Mouse (Mus musculus): ENCODE results near the gene Gm12166. TPM values are rescaled to one million over a fixed set of nuclear protein-coding genes. Genes with fewer than 3 reads are reported as not detected.
A peak's percentile ranks its signal among the peaks of the same experiment; 100 is the strongest.

Gene Gm12166
- total RNA-seq, 4 experiments from 2014 or later = 2.8 to 5.4 (median 3.2) TPM

GRCm38 (mm10) chr11:46073850-46074688 lies 21.9 kb upstream of the Gm12166 start:
- DNase-seq (ENCODE audit: low spot score in 2 of 2) = no peak

GRCm38 (mm10) chr11:46073061-46073849 lies 21.1 kb upstream of the Gm12166 start:
- DNase-seq (ENCODE audit: low spot score in 2 of 2) = no peak

GRCm38 (mm10) chr11:46072466-46073060 lies 20.4 kb upstream of the Gm12166 start:
- no peak for DNase-seq (ENCODE audit: low spot score in 2 of 2)

GRCm38 (mm10) chr11:46070789-46071188 lies 18.7 kb upstream of the Gm12166 start:
- no peak for DNase-seq (ENCODE audit: low spot score in 2 of 2)

GRCm38 (mm10) chr11:46070161-46070560 lies 18.0 kb upstream of the Gm12166 start:
- no peak for DNase-seq (ENCODE audit: low spot score in 2 of 2)

- no peak for DNase-seq (ENCODE audit: low spot score in 2 of 2)
Measured at GRCm38 (mm10) chr11:46069408-46070003, 17.4 kb upstream of the Gm12166 start.

- DNase-seq (ENCODE audit: low spot score in 2 of 2) = no peak
Measured at GRCm38 (mm10) chr11:46068756-46069407, 16.8 kb upstream of the Gm12166 start.

- no peak for DNase-seq (ENCODE audit: low spot score in 2 of 2)
Measured at GRCm38 (mm10) chr11:46067371-46068060, 15.4 kb upstream of the Gm12166 start.

GRCm38 (mm10) chr11:46065201-46066011 lies 13.3 kb upstream of the Gm12166 start:
- peak in 1 of 2 experiments; percentile 43 for DNase-seq (ENCODE audit: low spot score in 2 of 2)

- DNase-seq (ENCODE audit: low spot score in 2 of 2) = no peak
Measured at GRCm38 (mm10) chr11:46064767-46065166, 12.6 kb upstream of the Gm12166 start.

GRCm38 (mm10) chr11:46062993-46063731 lies 11.0 kb upstream of the Gm12166 start:
- DNase-seq (ENCODE audit: low spot score in 2 of 2) = no peak

- DNase-seq (ENCODE audit: low spot score in 2 of 2) = no peak
Measured at GRCm38 (mm10) chr11:46062569-46062968, 10.4 kb upstream of the Gm12166 start.

GRCm38 (mm10) chr11:46061776-46062445 lies 9.8 kb upstream of the Gm12166 start:
- DNase-seq (ENCODE audit: low spot score in 2 of 2) = no peak

GRCm38 (mm10) chr11:46060651-46061020 lies 8.5 kb upstream of the Gm12166 start:
- no peak for DNase-seq (ENCODE audit: low spot score in 2 of 2)

- DNase-seq (ENCODE audit: low spot score in 2 of 2) = no peak
Measured at GRCm38 (mm10) chr11:46059887-46060650, 7.9 kb upstream of the Gm12166 start.

- DNase-seq (ENCODE audit: low spot score in 2 of 2) = no peak
Measured at GRCm38 (mm10) chr11:46058916-46059315, 6.8 kb upstream of the Gm12166 start.

- no peak for DNase-seq (ENCODE audit: low spot score in 2 of 2)
Measured at GRCm38 (mm10) chr11:46058011-46058410, 5.9 kb upstream of the Gm12166 start.
